Mouse (Mus musculus): Measurements from ENCODE around the gene Uqcc3. TPM values are rescaled to one million over a fixed set of nuclear protein-coding genes. Genes with fewer than 3 reads are reported as not detected.

Uqcc3 gene
- polyA plus RNA-seq, 1 experiment: 74.7 TPM

- no peak overlapping the region for H3K27ac ChIP-seq (ENCODE audit: insufficient read depth, low read depth, low read length)
- H3K4me3 ChIP-seq (ENCODE audit: insufficient read depth, low read depth, low read length): no peak overlapping the region
- H3K36me3 ChIP-seq (ENCODE audit: control insufficient read depth, insufficient read depth, low read length): peaks cover 1% of the 10 kb centered on the region; the same call in 1 of the 2 replicates
- H3K4me1 ChIP-seq (ENCODE audit: control insufficient read depth, insufficient read depth, low read length): no peaks in the 10 kb centered on the region
- 53% methylated on average over 5 of the region's 5 CpGs for WGBS
- no peak for DNase-seq
- TF ChIP-seq POLR2A (IDR thresholded peaks at IDR 0.05; ENCODE audit: low read depth, low read length) (no peak), CTCF (conservative IDR thresholded peaks at IDR 0.05; ENCODE audit: insufficient read depth, insufficient read length, low read depth, low read length) (no peak)
- no peaks in the 10 kb centered on the region for H3K27me3 ChIP-seq (replicated peaks; ENCODE audit: control insufficient read depth, insufficient read depth, low read length)
These were observed 32.4 kb downstream of the Uqcc3 start for GRCm38 (mm10) chr19:8848356-8848755.

- no peaks in the 10 kb centered on the region for H3K27me3 ChIP-seq (replicated peaks; ENCODE audit: control insufficient read depth, insufficient read depth, low read length)
- no peak overlapping the region for H3K27ac ChIP-seq (ENCODE audit: insufficient read depth, low read depth, low read length)
- no peak overlapping the region for H3K4me3 ChIP-seq (ENCODE audit: insufficient read depth, low read depth, low read length)
- H3K36me3 ChIP-seq (ENCODE audit: control insufficient read depth, insufficient read depth, low read length): peaks cover 1% of the 10 kb centered on the region; the same call in 1 of the 2 replicates
- peak; percentile 83 for DNase-seq
- TF ChIP-seq POLR2A (IDR thresholded peaks at IDR 0.05; ENCODE audit: low read depth, low read length) (no peak), CTCF (conservative IDR thresholded peaks at IDR 0.05; ENCODE audit: insufficient read depth, insufficient read length, low read depth, low read length) (peak; percentile 65)
- peaks cover 15% of the 10 kb centered on the region for H3K4me1 ChIP-seq (ENCODE audit: control insufficient read depth, insufficient read depth, low read length)
- 62% methylated on average over 5 of the region's 5 CpGs for WGBS
These were observed 36.2 kb downstream of the Uqcc3 start for GRCm38 (mm10) chr19:8844371-8845129.

- TF ChIP-seq POLR2A (IDR thresholded peaks at IDR 0.05; ENCODE audit: low read depth, low read length) (no peak), CTCF (conservative IDR thresholded peaks at IDR 0.05; ENCODE audit: insufficient read depth, insufficient read length, low read depth, low read length) (no peak)
- Histone ChIP-seq H3K4me1 (ENCODE audit: control insufficient read depth, insufficient read depth, low read length) (peaks cover 20% of the 10 kb centered on the region), H3K4me3 (ENCODE audit: insufficient read depth, low read depth, low read length) (no peak overlapping the region), H3K27ac (ENCODE audit: insufficient read depth, low read depth, low read length) (no peak overlapping the region), H3K36me3 (ENCODE audit: control insufficient read depth, insufficient read depth, low read length) (peaks cover 1% of the 10 kb centered on the region; the same call in 1 of the 2 replicates), H3K27me3 (replicated peaks; ENCODE audit: control insufficient read depth, insufficient read depth, low read length) (no peaks in the 10 kb centered on the region)
- 91% methylated on average over 6 of the region's 6 CpGs for WGBS
- no peak for DNase-seq
These were observed 37.8 kb downstream of the Uqcc3 start for GRCm38 (mm10) chr19:8842961-8843360.

GRCm38 (mm10) chr19:8841012-8841411, 39.7 kb downstream of the Uqcc3 start:
- 81% methylated on average over 7 of the region's 7 CpGs for WGBS
- Histone ChIP-seq H3K4me1 (ENCODE audit: control insufficient read depth, insufficient read depth, low read length) (peaks cover 20% of the 10 kb centered on the region), H3K36me3 (ENCODE audit: control insufficient read depth, insufficient read depth, low read length) (no peaks in the 10 kb centered on the region; the same call in 1 of the 2 replicates), H3K27me3 (replicated peaks; ENCODE audit: control insufficient read depth, insufficient read depth, low read length) (no peaks in the 10 kb centered on the region), H3K27ac (ENCODE audit: insufficient read depth, low read depth, low read length) (0 out of 2 replicates have a peak overlapping the region, but pooled peaks have one; percentile 71), H3K4me3 (ENCODE audit: insufficient read depth, low read depth, low read length) (peak overlapping the region; percentile 95)
- no peak for TF ChIP-seq CTCF (conservative IDR thresholded peaks at IDR 0.05; ENCODE audit: insufficient read depth, insufficient read length, low read depth, low read length)
- no peak for TF ChIP-seq POLR2A (IDR thresholded peaks at IDR 0.05; ENCODE audit: low read depth, low read length)
- DNase-seq: no peak

GRCm38 (mm10) chr19:8839908-8840791, 40.6 kb downstream of the Uqcc3 start:
- no peak for TF ChIP-seq CTCF (conservative IDR thresholded peaks at IDR 0.05; ENCODE audit: insufficient read depth, insufficient read length, low read depth, low read length)
- TF ChIP-seq POLR2A (IDR thresholded peaks at IDR 0.05; ENCODE audit: low read depth, low read length): peak; percentile 23
- H3K4me1 ChIP-seq (ENCODE audit: control insufficient read depth, insufficient read depth, low read length): peaks cover 20% of the 10 kb centered on the region
- 20% methylated on average over 29 of the region's 29 CpGs for WGBS
- no peaks in the 10 kb centered on the region for H3K27me3 ChIP-seq (replicated peaks; ENCODE audit: control insufficient read depth, insufficient read depth, low read length)
- peak overlapping the region; percentile 95 for H3K4me3 ChIP-seq (ENCODE audit: insufficient read depth, low read depth, low read length)
- peak; percentile 90 for DNase-seq
- H3K36me3 ChIP-seq (ENCODE audit: control insufficient read depth, insufficient read depth, low read length): no peaks in the 10 kb centered on the region; the same call in 1 of the 2 replicates
- H3K27ac ChIP-seq (ENCODE audit: insufficient read depth, low read depth, low read length): peak overlapping the region; percentile 71

GRCm38 (mm10) chr19:8839103-8839907, 41.4 kb downstream of the Uqcc3 start, which contains the start of gene Gng3:
Gene Gng3, minus strand, starts transcription at chr19:8839194.
- TF ChIP-seq CTCF (conservative IDR thresholded peaks at IDR 0.05; ENCODE audit: insufficient read depth, insufficient read length, low read depth, low read length): no peak
- no peak for TF ChIP-seq POLR2A (IDR thresholded peaks at IDR 0.05; ENCODE audit: low read depth, low read length)
- DNase-seq: no peak
- Histone ChIP-seq H3K4me3 (ENCODE audit: insufficient read depth, low read depth, low read length) (peak within 1 kb of the TSS; percentile 75), H3K27me3 (replicated peaks; ENCODE audit: control insufficient read depth, insufficient read depth, low read length) (no peaks in the 10 kb centered on the region), H3K4me1 (ENCODE audit: control insufficient read depth, insufficient read depth, low read length) (peaks cover 20% of the 10 kb centered on the region), H3K27ac (ENCODE audit: insufficient read depth, low read depth, low read length) (peak within 1 kb of the TSS; percentile 71; the same call in 1 of the 2 replicates), H3K36me3 (ENCODE audit: control insufficient read depth, insufficient read depth, low read length) (no peaks in the 10 kb centered on the region; the same call in 1 of the 2 replicates)
- WGBS: 80% methylated on average over 11 of the region's 11 CpGs

Data from kidney, adult 2 months (tissue).